Mouse (Mus musculus): ENCODE results near the gene Nme8. TPM values are rescaled to one million over a fixed set of nuclear protein-coding genes. Genes with fewer than 3 reads are reported as not detected.

Gene Nme8
- total and polyA plus RNA-seq, 3 experiments: not detected

DNA sequence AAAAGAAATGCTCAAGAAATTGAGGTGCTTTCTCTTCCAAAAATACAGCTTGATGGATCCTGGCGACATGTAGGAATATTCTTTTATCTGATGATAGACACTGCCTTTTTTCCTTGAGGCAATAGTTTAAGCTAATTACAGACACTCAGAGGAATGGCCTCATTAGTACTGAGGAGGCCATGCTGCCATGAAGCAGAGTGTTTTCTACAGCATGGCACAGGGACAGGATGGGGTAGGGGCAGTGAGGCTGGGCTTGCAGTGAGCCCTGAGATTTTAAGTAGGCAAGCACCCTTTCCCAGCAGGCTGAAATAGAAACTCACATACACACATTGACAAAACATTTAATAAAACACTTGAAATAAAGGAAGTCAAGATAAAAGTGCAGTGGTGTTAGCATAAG is 95.1 kb downstream of the Nme8 start:
- Histone ChIP-seq H3K4me3 (replicated peaks in 1 of 3; ENCODE audit: low read depth in 2 of 3, low read length in 2 of 3, poor library complexity in 1 of 3) (no peak overlapping the region), H3K79me2 (replicated peaks; ENCODE audit: control insufficient read depth, extremely low read depth, insufficient read depth, poor library complexity, severe bottlenecking) (no peaks in the 10 kb centered on the region), H3K9me3 (replicated peaks; ENCODE audit: low read length) (no peaks in the 10 kb centered on the region), H3K9ac (ENCODE audit: insufficient read depth, low read depth) (no peak overlapping the region), H3K4me1 (ENCODE audit: control insufficient read depth in 1 of 2, insufficient read depth in 2 of 2) (no peaks in the 10 kb centered on the region), H3K27me3 (replicated peaks) (no peaks in the 10 kb centered on the region), H3K4me2 (ENCODE audit: insufficient read depth, low read depth, poor library complexity, severe bottlenecking) (no peak overlapping the region), H3K36me3 (replicated peaks in 1 of 2; ENCODE audit: control insufficient read depth in 1 of 2, insufficient read depth in 1 of 2, low read length in 1 of 2) (no peaks in the 10 kb centered on the region), H3K27ac (ENCODE audit: insufficient read depth, low read depth) (no peak overlapping the region)
- dilution Hi-C loops (cut with MboI; ENCODE audit: extremely low pct_ligation_motif_present, extremely low pct_unique_long_range_greater_than_20kb, low sequenced_read_pairs): no loop called here
- in situ Hi-C loops (cut with MboI; ENCODE audit: low pct_ligation_motif_present, low pct_unique_long_range_greater_than_20kb, low sequenced_read_pairs): no loop called here
- DNase-seq (ENCODE audit: extremely low read depth): no peak
- TF ChIP-seq ZC3H11A (IDR thresholded peaks at IDR 0.05; ENCODE audit: low read depth, low read length) (no peak), MEF2A (IDR thresholded peaks at IDR 0.05; ENCODE audit: borderline replicate concordance, low read depth, low read length) (no peak), BHLHE40 (IDR thresholded peaks at IDR 0.05; ENCODE audit: low read depth, low read length) (no peak), CHD1 (IDR thresholded peaks at IDR 0.05; ENCODE audit: low read depth, low read length) (no peak), MAFK (IDR thresholded peaks at IDR 0.05; ENCODE audit: insufficient replicate concordance, low read length) (no peak), IRF4 (IDR thresholded peaks at IDR 0.05; ENCODE audit: low read depth, low read length) (no peak), MAZ (IDR thresholded peaks at IDR 0.05; ENCODE audit: low read depth, low read length) (no peak), ETS1 (conservative IDR thresholded peaks at IDR 0.05; ENCODE audit: low read depth, low read length) (no peak), GABPA (IDR thresholded peaks at IDR 0.05; ENCODE audit: insufficient replicate concordance, low read depth, low read length) (no peak), JUN (IDR thresholded peaks at IDR 0.05; ENCODE audit: insufficient read depth, low read depth, low read length) (no peak), ZNF384 (IDR thresholded peaks at IDR 0.05; ENCODE audit: low read depth, low read length) (no peak), ZKSCAN1 (IDR thresholded peaks at IDR 0.05; ENCODE audit: borderline replicate concordance, low read depth, low read length) (no peak), MXI1 (IDR thresholded peaks at IDR 0.05; ENCODE audit: low read depth, low read length) (no peak), E2F4 (IDR thresholded peaks at IDR 0.05; ENCODE audit: insufficient replicate concordance, low read depth, low read length) (no peak), SMC3 (IDR thresholded peaks at IDR 0.05; ENCODE audit: low read depth, low read length) (no peak), CHD2 (IDR thresholded peaks at IDR 0.05; ENCODE audit: low read length) (no peak)

DNA sequence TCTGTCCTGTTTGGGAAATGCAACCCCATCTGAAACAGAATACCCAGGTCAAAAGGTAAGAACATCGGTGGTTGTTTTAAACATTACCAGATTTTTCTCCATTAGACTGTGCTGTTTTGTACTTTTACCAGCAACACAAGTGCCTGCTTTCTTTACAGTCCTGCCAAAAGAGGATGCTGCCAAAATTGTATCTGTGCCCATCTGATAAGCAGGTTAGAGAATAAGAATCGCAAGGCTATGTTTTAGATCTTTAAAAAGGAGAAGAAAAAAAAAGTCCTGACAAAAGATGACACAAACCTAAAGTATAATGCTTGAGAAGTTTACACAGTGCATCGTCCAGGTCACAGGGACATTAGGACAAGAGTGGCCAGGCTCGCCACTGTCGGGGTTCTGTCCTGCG is 98.4 kb downstream of the Nme8 start:
- Histone ChIP-seq H3K4me3 (replicated peaks in 1 of 3; ENCODE audit: low read depth in 2 of 3, low read length in 2 of 3, poor library complexity in 1 of 3) (no peak overlapping the region), H3K36me3 (replicated peaks in 1 of 2; ENCODE audit: control insufficient read depth in 1 of 2, insufficient read depth in 1 of 2, low read length in 1 of 2) (no peaks in the 10 kb centered on the region), H3K9ac (ENCODE audit: insufficient read depth, low read depth) (no peak overlapping the region), H3K79me2 (replicated peaks; ENCODE audit: control insufficient read depth, extremely low read depth, insufficient read depth, poor library complexity, severe bottlenecking) (no peaks in the 10 kb centered on the region), H3K4me1 (ENCODE audit: control insufficient read depth in 1 of 2, insufficient read depth in 2 of 2) (no peaks in the 10 kb centered on the region), H3K4me2 (ENCODE audit: insufficient read depth, low read depth, poor library complexity, severe bottlenecking) (no peak overlapping the region), H3K9me3 (replicated peaks; ENCODE audit: low read length) (no peaks in the 10 kb centered on the region), H3K27me3 (replicated peaks) (no peaks in the 10 kb centered on the region), H3K27ac (ENCODE audit: insufficient read depth, low read depth) (no peak overlapping the region)
- TF ChIP-seq EP300 (IDR thresholded peaks at IDR 0.05; ENCODE audit: low read length) (no peak), IRF4 (IDR thresholded peaks at IDR 0.05; ENCODE audit: low read depth, low read length) (no peak), SMC3 (IDR thresholded peaks at IDR 0.05; ENCODE audit: low read depth, low read length) (no peak)
- dilution Hi-C loops (cut with MboI; ENCODE audit: extremely low pct_ligation_motif_present, extremely low pct_unique_long_range_greater_than_20kb, low sequenced_read_pairs) (no loop called here), in situ Hi-C loops (cut with MboI; ENCODE audit: low pct_ligation_motif_present, low pct_unique_long_range_greater_than_20kb, low sequenced_read_pairs) (no loop called here)
- DNase-seq (ENCODE audit: extremely low read depth): no peak
